Mouse (Mus musculus) lung, postnatal 0 days (tissue): ENCODE results near the gene Mroh2a. TPM values are rescaled to one million over a fixed set of nuclear protein-coding genes. Genes with fewer than 3 reads are reported as not detected.
A peak's percentile ranks its signal among the peaks of the same experiment; 100 is the strongest.

Experiments
- ATAC-seq: fragments of 200-750 bp; cut with Nextera tagmentation; 2 replicates; pipeline ENCODE4 v1.8.0; 2017; ENCODE audit warnings: moderate library complexity
- DNase-seq: peaks from one replicate; pipeline ENCODE4 v3.0.0-alpha.2; 2016; ENCODE audit warnings: low spot score
- H3K27ac ChIP-seq: fragments of 300-500 bp; sonication (generic); 2 replicates; pipeline ENCODE4 v1.5.1; 2014; ENCODE audit warnings: antibody characterized with exemption, mild to moderate bottlenecking, low read length, mixed read lengths
- H3K27me3 ChIP-seq: fragments of 300-500 bp; sonication (generic); replicated peaks from 2 replicates; pipeline ENCODE4 v1.6.1; 2014; ENCODE audit warnings: low read length, mixed read lengths; ENCODE audit not compliant: insufficient read depth
- H3K36me3 ChIP-seq: fragments of 300-500 bp; sonication (generic); 2 replicates; pipeline ENCODE4 v1.6.1; 2014; ENCODE audit warnings: low read length, mixed read lengths; ENCODE audit not compliant: insufficient read depth
- H3K4me1 ChIP-seq: fragments of 300-500 bp; sonication (generic); 2 replicates; pipeline ENCODE4 v1.6.1; 2014; ENCODE audit warnings: antibody characterized with exemption, low read depth, low read length, mixed read lengths; ENCODE audit not compliant: insufficient read depth
- H3K4me2 ChIP-seq: fragments of 300-500 bp; sonication (generic); replicated peaks from 2 replicates; pipeline ENCODE4 v1.6.1; 2014; ENCODE audit warnings: low read depth, mild to moderate bottlenecking, low read length, moderate library complexity, mixed read lengths
- H3K4me3 ChIP-seq: fragments of 300-500 bp; sonication (generic); 2 replicates; pipeline ENCODE4 v1.5.1; 2014; ENCODE audit warnings: low read depth, low read length
- H3K9ac ChIP-seq: fragments of 300-500 bp; sonication (generic); replicated peaks from 2 replicates; pipeline ENCODE4 v1.6.1; 2014; ENCODE audit warnings: low read depth, mild to moderate bottlenecking
- H3K9me3 ChIP-seq: fragments of 300-500 bp; sonication (generic); 2 replicates; pipeline ENCODE4 v1.6.1; 2016; ENCODE audit warnings: low read length, mixed read lengths
- CTCF ChIP-seq: IDR thresholded peaks from 2 replicates; pipeline ENCODE4 v1.5.1; 2016; ENCODE audit warnings: antibody characterized with exemption, mild to moderate bottlenecking
- EP300 ChIP-seq: IDR thresholded peaks from 2 replicates; pipeline ENCODE4 v1.6.1; 2016; ENCODE audit warnings: antibody characterized with exemption, mild to moderate bottlenecking, control low read depth
- WGBS: fragments of 180-500 bp; shearing (Covaris S2); extraction: QIAGEN DNeasy Blood & Tissue Kit; methylation state at CpG from one replicate; pipeline ENCODE4 v1.1.7; 2014; 5-methylcytosine and 5-hydroxymethylcytosine counted together
- polyA plus RNA-seq: library from polyadenylated mRNA; unstranded; fragments of >200 nt; fragmentation: Nextera tagmentation; extraction: Ambion mirVana; gene quantifications from 2 replicates; pipeline ENCODE4 v1.2.1, GENCODE M21; 2015

Gene Mroh2a
- polyA plus RNA-seq, 1 experiment from 2014 or later: 0.43 TPM

GRCm38 (mm10) chr1:88258881-88259642 lies 32.3 kb downstream of the Mroh2a start:
- no peak for TF ChIP-seq CTCF
- TF ChIP-seq EP300: no peak
- ATAC-seq (peak; percentile 8), DNase-seq (no peak)

GRCm38 (mm10) chr1:88259643-88260024 lies 32.8 kb downstream of the Mroh2a start:
- 69% methylated on average over 4 of the region's 4 CpGs for WGBS
- ATAC-seq (peak; percentile 1), DNase-seq (no peak)
- H3K4me1 ChIP-seq: 0 out of 2 replicates have a peak, but pooled peaks cover 7% of the 10 kb centered on the region
- no peak overlapping the region for H3K27ac ChIP-seq
- TF ChIP-seq CTCF (no peak), EP300 (no peak)
- no peak overlapping the region for H3K4me3 ChIP-seq
- peaks cover 9% of the 10 kb centered on the region for H3K9me3 ChIP-seq
- H3K4me2 ChIP-seq: no peak overlapping the region
- peaks cover 36% of the 10 kb centered on the region for H3K36me3 ChIP-seq
- no peak overlapping the region for H3K9ac ChIP-seq
- no peaks in the 10 kb centered on the region for H3K27me3 ChIP-seq

More at GRCm38 (mm10) chr1:88258881-88259642, 32.3 kb downstream of the Mroh2a start:
- Histone ChIP-seq H3K27me3 (no peaks in the 10 kb centered on the region), H3K4me3 (no peak overlapping the region), H3K4me1 (0 out of 2 replicates have a peak, but pooled peaks cover 7% of the 10 kb centered on the region), H3K9me3 (peaks cover 13% of the 10 kb centered on the region), H3K9ac (no peak overlapping the region), H3K36me3 (peaks cover 30% of the 10 kb centered on the region), H3K27ac (no peak overlapping the region), H3K4me2 (no peak overlapping the region)
- WGBS: 59% methylated on average over 8 of the region's 8 CpGs

DNA sequence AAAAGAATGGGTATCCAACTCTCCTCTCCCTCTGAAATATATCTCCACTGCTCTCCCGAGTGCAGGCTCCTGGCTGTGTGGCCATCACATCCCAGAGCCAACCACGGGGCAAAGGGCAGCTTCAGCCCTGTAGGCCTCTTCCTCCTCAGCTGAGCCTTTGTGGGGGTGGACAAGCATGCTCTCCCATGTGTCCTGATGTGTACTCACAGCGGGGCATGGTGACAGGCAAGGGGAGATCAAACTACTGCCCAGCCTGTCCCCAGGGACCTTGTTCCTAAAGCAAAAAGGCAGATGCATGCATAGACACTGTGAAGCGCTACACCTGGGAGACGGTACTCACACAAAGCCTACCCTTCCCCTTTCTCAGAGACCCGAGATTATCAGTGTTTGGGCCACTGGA lies 33.3 kb downstream of the Mroh2a start:
- H3K9me3 ChIP-seq: peaks cover 7% of the 10 kb centered on the region
- H3K4me3 ChIP-seq: no peak overlapping the region
- H3K4me2 ChIP-seq: no peak overlapping the region
- DNase-seq: no peak
- no peak overlapping the region for H3K27ac ChIP-seq
- H3K9ac ChIP-seq: no peak overlapping the region
- H3K36me3 ChIP-seq: peaks cover 41% of the 10 kb centered on the region
- TF ChIP-seq CTCF (no peak), EP300 (no peak)
- 71% methylated on average over 6 of the region's 6 CpGs for WGBS
- no peaks in the 10 kb centered on the region for H3K27me3 ChIP-seq
- ATAC-seq: no peak; the same call in 1 of the 2 replicates
- 0 out of 2 replicates have a peak, but pooled peaks cover 7% of the 10 kb centered on the region for H3K4me1 ChIP-seq

DNA sequence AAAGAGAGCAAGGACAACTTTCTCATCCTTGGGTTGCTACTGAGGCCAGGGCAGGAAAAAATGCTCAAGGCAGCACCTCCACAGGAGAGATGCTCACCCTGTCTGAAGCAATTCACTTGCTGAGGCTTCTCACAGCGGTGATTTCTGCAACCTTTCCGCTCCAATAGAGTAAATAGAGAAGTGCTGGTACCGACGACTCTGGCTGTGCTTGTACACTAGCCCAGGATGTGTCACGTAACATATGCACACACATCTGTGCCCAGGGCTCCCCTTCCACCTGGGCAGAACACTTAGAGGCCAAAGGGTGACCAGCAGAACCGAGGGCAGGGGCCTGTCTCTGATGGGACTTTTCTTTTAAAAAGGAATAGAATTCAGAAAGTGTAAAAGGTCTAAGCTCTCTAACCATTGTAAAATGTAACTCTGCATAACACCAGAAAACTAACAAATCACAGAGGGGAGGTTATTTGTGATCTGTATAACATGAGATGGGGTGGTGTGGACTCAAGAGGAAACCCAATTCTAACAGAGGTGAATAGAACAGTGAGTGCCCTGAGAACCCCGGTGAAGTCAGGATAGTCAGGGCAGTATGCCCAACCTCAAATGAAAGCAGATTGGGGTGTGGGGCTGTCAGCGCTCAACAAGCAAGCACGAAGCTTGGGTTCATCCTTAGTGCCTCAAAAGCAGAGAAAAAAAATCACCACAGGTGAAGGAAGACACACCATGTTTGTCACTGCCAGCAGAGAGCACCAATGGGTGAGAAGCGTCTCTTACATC lies 34.0 kb downstream of the Mroh2a start:
- 0 out of 2 replicates have a peak, but pooled peaks cover 7% of the 10 kb centered on the region for H3K4me1 ChIP-seq
- H3K36me3 ChIP-seq: peaks cover 47% of the 10 kb centered on the region
- no peak overlapping the region for H3K4me3 ChIP-seq
- WGBS: 76% methylated on average over 10 of the region's 10 CpGs
- DNase-seq (no peak), ATAC-seq (no peak)
- TF ChIP-seq EP300 (no peak), CTCF (no peak)
- H3K27ac ChIP-seq: no peak overlapping the region
- no peaks in the 10 kb centered on the region for H3K27me3 ChIP-seq
- H3K9me3 ChIP-seq: peaks cover 5% of the 10 kb centered on the region
- no peak overlapping the region for H3K4me2 ChIP-seq
- H3K9ac ChIP-seq: no peak overlapping the region

GRCm38 (mm10) chr1:88261706-88262105 lies 34.9 kb downstream of the Mroh2a start:
- Histone ChIP-seq H3K4me1 (0 out of 2 replicates have a peak, but pooled peaks cover 7% of the 10 kb centered on the region), H3K4me2 (no peak overlapping the region), H3K9ac (no peak overlapping the region), H3K27ac (no peak overlapping the region), H3K36me3 (peaks cover 56% of the 10 kb centered on the region), H3K9me3 (no peaks in the 10 kb centered on the region), H3K27me3 (no peaks in the 10 kb centered on the region), H3K4me3 (no peak overlapping the region)
- TF ChIP-seq EP300 (no peak), CTCF (no peak)
- DNase-seq: no peak
- ATAC-seq: no peak
- 84% methylated on average over 7 of the region's 7 CpGs for WGBS

DNA sequence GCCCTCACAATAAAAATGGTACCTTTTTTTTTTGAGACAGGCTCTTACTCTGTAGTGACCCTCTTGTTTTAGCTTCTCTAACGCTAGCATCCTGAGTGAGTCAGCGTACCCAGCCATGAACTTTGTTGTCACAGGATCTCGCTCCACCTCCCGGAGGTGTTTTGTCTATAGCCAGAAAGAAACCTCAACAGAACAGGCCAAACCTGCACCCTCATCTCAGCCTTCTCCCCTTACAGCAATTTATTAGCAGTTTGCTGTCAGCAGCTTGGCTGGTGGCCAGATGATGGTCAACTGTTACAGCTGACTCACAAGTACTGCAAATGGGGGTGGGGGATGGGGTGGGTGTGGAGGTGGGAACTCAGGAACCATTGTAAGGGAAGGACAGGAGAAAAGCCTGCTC lies 35.5 kb downstream of the Mroh2a start:
- TF ChIP-seq CTCF: no peak
- TF ChIP-seq EP300: no peak
- Histone ChIP-seq H3K4me1 (0 out of 2 replicates have a peak, but pooled peaks cover 7% of the 10 kb centered on the region), H3K9ac (no peak overlapping the region), H3K27me3 (no peaks in the 10 kb centered on the region), H3K4me3 (no peak overlapping the region), H3K27ac (no peak overlapping the region), H3K9me3 (no peaks in the 10 kb centered on the region), H3K4me2 (no peak overlapping the region), H3K36me3 (peaks cover 62% of the 10 kb centered on the region)
- 73% methylated on average over 4 of the region's 4 CpGs for WGBS
- DNase-seq: peak; percentile 74
- peak; percentile 8 for ATAC-seq
